Mouse (Mus musculus) thymus, postnatal 25 days (tissue): ENCODE results near the gene Slc22a3.
A peak's percentile ranks its signal among the peaks of the same experiment; 100 is the strongest.

ENCODE experiments used
- DNase-seq: peaks from one replicate; pipeline ENCODE4 v3.0.0; 2022

Gene Slc22a3

GRCm38 (mm10) chr17:12466501-12467000 is 41.0 kb downstream of the Slc22a3 start:
- peak; percentile 22 for DNase-seq

DNA sequence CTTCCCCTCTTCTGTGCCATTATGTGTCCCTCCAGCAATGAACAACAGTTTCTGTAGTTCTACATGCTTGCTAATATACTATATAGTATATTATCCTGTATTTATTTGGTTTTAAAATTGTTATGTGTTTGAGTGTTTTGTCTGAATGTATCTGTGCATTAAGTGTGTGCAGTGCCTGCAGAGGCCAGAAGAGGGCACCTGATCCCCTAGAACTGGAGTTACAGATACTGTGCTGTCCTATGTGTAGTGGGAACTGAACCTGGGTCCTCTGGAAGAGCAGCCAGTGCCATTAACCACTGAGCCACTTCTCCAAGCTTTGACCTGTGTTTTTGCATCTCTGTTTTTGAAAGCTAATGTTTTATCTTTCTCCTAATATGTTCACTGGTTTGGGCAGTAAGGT is 46.3 kb downstream of the Slc22a3 start:
- DNase-seq, result no peak

DNA sequence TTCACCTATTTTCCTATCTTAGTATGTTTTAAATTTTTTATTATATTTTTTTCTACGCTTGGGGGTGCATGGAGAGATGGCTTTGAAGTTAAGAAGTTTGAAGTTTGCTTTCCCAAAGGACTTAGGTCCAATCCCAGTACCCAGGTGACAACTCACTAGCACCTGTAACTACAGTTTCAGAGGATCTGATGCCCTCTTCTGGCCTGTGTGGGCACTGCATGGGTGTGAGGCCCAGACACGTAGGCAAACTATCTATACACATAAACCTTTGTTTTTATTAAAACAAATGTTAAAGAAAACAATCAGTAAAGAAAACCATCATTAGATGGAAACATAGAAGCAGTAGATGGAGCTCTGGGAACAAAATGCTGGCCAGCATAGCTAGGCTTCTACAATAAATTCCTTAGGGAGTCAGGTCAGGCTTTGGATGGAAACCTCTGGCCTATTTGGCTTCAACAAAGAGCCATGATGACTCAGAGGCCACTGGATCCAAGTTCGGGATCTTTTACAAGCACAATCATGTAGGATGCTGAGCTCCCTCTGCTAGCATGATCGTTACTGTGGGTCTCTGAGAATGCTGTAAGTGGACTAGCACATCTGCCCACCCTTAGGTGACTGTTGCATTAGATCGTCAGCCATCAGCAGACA is 52.2 kb downstream of the Slc22a3 start:
- peak; percentile 55 for DNase-seq

DNA sequence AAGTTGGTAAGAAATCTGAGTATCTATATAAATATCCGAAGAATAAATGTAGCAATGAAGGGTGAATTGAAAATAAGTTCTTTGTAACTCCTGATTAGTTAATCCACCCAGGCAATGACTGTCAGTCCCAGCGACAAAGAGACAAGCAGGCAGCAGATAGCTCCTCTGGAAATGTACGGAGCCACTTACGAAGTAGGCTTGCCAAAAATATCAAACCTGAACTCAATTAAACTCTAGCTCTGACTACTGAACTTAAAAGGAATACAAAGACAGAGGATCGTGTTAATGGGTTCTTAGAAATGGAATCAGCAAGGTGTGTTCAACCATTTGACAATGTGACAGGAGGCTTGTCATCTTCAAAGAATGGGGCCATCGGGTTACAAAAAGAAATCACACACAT is 53.8 kb downstream of the Slc22a3 start:
- no peak for DNase-seq

DNA sequence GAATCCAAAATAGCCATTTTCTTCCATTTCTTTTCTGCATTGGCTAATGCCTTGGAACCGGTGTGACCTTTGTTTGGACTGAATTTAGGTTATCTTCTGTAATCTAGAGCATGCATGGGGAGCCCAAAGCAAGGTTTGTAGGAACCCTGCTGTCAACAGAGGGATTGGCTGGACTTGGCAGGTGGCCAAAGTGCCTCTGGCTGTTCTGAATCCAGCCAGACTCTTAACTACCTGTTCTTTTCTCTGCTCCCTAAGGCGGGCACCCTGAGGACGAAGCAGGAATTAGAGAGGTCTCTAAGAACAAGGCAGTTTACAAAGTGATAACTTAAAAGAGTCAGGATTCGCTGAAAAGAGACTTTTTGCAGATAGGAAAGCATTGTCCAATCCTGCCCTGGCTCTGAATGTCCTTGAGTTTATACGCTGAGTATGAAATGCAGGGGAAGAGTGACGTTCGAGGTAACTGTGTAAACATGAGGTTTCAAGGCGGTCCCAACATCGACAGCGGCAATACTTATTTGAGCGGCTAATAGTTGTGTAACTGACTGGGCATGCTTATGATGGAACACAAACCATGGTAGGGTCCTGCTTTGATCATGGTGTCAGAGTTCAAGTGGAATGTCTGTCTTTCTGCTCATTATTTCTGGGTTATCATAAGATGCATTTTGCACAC is 54.5 kb downstream of the Slc22a3 start:
- no peak for DNase-seq

GRCm38 (mm10) chr17:12451234-12451633 is 56.3 kb downstream of the Slc22a3 start:
- DNase-seq, result no peak

DNA sequence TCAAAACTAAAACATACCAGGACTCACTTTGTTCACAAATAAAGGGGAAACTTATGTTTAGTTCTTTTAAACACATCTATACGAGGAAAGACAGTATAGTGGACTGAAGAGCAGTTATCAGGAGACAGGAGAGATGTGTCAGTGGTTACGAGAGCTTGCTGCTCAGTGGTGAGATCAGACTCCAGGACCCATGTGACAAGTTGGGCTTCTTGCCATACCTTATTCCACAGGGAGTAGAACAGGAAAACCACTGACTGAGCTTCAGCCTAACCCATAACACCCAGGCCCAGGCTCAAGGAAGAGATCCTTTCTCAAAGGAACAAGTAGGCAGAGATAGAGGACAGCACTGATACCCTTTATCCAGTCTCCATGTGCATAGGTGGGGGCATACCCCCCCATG is 62.9 kb downstream of the Slc22a3 start:
- DNase-seq, result no peak

- DNase-seq, result no peak
These were observed 69.7 kb downstream of the Slc22a3 start for GRCm38 (mm10) chr17:12437771-12438170.

DNA sequence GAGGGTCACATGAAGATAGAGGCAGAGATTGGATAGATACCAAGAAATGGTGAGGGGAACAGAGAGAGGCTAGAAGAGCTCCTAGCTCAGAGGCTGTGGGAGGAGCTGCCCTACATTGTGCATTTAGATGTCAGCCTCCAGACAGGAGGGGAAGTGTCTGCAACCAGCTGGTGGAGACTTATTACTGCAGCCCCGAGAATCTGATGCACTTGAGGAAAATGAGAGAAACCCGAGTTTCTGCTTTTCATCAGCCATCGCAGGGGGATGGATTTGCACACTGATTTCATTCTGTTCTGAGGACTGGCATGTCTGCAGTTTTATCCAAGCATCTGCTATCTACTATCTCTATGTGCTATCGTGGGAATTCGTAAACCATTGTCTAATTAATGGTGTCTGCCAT is 75.8 kb downstream of the Slc22a3 start:
- no peak for DNase-seq

GRCm38 (mm10) chr17:12428369-12428768 is 79.1 kb downstream of the Slc22a3 start:
- DNase-seq, result no peak

DNA sequence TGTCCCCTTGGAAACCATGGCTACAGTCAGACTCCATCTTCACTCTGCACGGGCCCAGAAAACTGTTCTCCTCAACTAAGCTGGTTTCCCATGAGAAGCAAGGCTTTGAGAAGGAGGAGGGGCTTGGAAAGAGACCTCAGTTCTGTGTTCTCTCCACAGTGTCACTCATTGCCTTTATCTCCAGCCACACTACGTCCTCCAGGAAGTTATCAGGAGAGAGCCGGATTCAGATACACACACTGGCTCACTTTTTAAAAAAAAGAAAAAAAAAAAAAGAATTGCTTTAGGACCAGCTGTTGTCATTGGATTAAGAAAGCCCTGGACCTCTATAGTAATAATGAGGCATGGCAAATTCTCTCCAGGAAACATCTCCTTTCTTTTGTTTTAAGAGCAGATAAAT is 80.3 kb downstream of the Slc22a3 start:
- DNase-seq, result no peak

DNA sequence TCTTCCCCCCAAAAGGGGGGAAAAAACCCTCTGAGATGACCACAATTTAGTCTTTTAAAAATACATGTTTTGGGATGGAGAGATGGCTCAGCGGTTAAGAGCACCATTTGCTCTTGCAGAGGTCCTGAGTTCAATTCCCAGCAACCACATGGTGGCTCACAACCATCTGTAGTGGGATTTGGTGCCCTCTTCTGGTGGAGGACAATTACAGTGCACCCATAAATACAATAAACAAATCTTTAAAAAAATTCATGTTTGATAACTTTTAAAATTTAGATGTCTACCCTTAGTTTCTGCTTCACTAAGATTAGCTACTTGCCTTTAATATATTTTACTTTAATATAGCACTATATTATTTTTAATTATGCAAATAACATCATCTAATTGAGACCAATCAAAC is 85.4 kb downstream of the Slc22a3 start:
- no peak for DNase-seq

DNA sequence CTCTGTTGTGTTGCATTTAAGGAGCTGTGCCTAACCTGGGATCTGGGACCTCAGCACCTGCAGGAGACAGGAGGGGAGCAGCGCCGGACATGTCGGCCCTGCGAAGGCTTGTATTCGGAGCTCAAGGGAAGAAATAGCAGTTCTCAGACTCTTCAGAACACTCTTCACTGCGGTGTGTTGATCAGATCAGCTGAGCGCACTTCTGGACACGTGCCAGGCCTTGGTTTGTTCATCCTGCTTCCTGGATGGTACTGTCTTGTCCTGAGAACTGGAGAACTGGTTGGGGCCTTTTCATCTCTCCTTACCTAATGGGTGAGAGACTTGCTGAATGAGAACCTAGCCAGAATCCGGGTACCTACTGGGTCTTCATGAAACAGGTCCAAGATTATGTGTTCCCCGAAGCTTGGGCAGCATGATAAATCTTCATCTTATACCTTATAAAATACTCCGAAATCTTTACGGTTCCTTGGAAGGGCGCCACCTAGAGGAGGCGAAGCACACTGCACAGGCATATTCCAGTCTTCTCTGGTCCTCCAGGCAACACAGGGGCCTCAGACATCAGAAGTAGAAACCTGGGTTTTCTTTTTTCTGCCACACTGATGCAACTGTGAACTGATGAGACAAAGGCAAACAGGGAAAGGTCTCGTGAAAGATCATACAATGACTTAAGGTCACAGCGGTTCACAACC is 86.5 kb downstream of the Slc22a3 start:
- peak; percentile 26 for DNase-seq

GRCm38 (mm10) chr17:12419491-12420079 is 87.9 kb downstream of the Slc22a3 start:
- no peak for DNase-seq

GRCm38 (mm10) chr17:12416250-12416895 is 91.1 kb downstream of the Slc22a3 start:
- DNase-seq, result peak; percentile 79

DNA sequence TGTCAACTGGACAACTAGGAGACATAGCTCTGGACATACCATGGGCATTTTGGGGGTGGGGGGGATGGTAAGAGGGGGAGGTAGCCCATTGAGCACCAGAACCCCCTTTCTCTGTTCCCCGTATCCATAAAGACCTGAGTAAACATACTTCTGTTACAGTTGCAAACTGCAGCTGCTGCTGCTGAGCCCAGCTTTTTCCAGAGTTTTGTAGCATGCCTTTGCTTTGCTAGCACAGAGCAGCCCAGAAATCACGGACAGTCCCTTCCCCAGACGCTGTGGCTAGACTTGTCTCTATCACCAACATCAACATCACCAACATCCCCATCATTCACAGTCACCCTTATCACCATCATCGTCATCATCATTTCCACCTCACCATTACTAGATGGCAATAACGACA is 91.8 kb downstream of the Slc22a3 start:
- no peak for DNase-seq

- no peak for DNase-seq
These were observed 92.3 kb downstream of the Slc22a3 start for GRCm38 (mm10) chr17:12415031-12415735.

DNA sequence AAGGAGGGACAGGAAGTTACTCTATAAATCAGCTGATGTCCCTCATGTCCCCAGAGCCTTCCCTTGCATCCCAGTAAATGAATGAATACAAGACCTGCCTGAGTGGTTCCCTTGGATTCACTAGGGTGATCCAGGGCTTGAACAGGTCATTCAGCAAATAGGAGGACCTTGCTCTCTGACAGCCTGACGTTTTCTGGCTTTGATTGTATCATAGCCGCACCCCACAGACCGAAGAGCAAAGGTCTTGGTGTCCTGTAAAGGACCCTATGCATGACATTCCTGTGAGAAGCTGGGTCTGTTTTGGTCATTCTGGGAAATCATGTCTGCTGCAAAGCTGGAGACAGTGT is 94.6 kb downstream of the Slc22a3 start:
- no peak for DNase-seq

GRCm38 (mm10) chr17:12412181-12412890 is 95.2 kb downstream of the Slc22a3 start:
- no peak for DNase-seq

- peak; percentile 21 for DNase-seq
These were observed 98.1 kb downstream of the Slc22a3 start for GRCm38 (mm10) chr17:12409346-12409944.

DNA sequence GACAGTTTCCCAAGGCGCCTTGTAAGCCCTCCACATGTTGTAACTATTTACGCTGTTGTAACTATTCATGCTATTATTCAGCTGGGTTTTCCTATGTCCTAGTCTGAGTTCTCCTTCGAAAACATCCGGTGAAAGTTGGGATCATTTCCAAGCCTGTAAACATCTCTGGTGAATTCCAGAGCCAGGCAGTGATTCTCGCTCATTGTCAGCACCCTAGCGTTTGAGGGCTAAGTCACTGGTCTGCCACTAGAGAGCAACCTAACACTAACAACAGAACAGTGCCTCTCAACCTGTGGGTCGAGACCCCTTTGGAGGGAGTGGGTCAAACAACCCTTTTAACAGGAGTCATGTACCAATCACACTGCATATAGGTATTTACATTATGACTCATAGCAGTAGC is 104.1 kb downstream of the Slc22a3 start:
- DNase-seq, result no peak
